Mouse (Mus musculus): ENCODE measurements around the gene Eme1.

Eme1 gene

GRCm38 (mm10) chr11:94646457-94646856 lies 7.3 kb downstream of the Eme1 start:
- no peak for DNase-seq (ENCODE audit: low read depth, low spot score)

GRCm38 (mm10) chr11:94644461-94645219 lies 9.1 kb downstream of the Eme1 start:
- DNase-seq (ENCODE audit: low read depth, low spot score) = no peak

- DNase-seq (ENCODE audit: low read depth, low spot score) = no peak
Observed at GRCm38 (mm10) chr11:94634431-94634830, 19.3 kb downstream of the Eme1 start.

- no peak for DNase-seq (ENCODE audit: low read depth, low spot score)
Observed at GRCm38 (mm10) chr11:94632988-94633387, 20.8 kb downstream of the Eme1 start.

GRCm38 (mm10) chr11:94631969-94632368 lies 21.8 kb downstream of the Eme1 start:
- no peak for DNase-seq (ENCODE audit: low read depth, low spot score)

- peak; percentile 55 for DNase-seq (ENCODE audit: low read depth, low spot score)
Observed at GRCm38 (mm10) chr11:94630199-94631011, 23.4 kb downstream of the Eme1 start.

- DNase-seq (ENCODE audit: low read depth, low spot score) = no peak
Observed at GRCm38 (mm10) chr11:94629884-94630198, 23.9 kb downstream of the Eme1 start.

GRCm38 (mm10) chr11:94629199-94629883 lies 24.4 kb downstream of the Eme1 start, which contains the start of gene Lrrc59:
Gene Lrrc59 (plus strand): TSS chr11:94629767.
- DNase-seq (ENCODE audit: low read depth, low spot score) = peak; percentile 96

- DNase-seq (ENCODE audit: low read depth, low spot score) = no peak
Observed at GRCm38 (mm10) chr11:94622162-94622561, 31.6 kb downstream of the Eme1 start.

GRCm38 (mm10) chr11:94621458-94621852 lies 32.3 kb downstream of the Eme1 start:
- DNase-seq (ENCODE audit: low read depth, low spot score) = peak; percentile 62

GRCm38 (mm10) chr11:94620766-94621457 lies 32.9 kb downstream of the Eme1 start:
- DNase-seq (ENCODE audit: low read depth, low spot score) = peak; percentile 18

GRCm38 (mm10) chr11:94617646-94618045 lies 36.1 kb downstream of the Eme1 start:
- DNase-seq (ENCODE audit: low read depth, low spot score) = no peak

- no peak for DNase-seq (ENCODE audit: low read depth, low spot score)
Observed at GRCm38 (mm10) chr11:94615494-94615893, 38.3 kb downstream of the Eme1 start.

GRCm38 (mm10) chr11:94614603-94615002 lies 39.2 kb downstream of the Eme1 start:
- no peak for DNase-seq (ENCODE audit: low read depth, low spot score)

- DNase-seq (ENCODE audit: low read depth, low spot score) = no peak
Observed at GRCm38 (mm10) chr11:94610744-94611740, 42.7 kb downstream of the Eme1 start.

- DNase-seq (ENCODE audit: low read depth, low spot score) = no peak
Observed at GRCm38 (mm10) chr11:94602356-94602955, 51.3 kb downstream of the Eme1 start.

- DNase-seq (ENCODE audit: low read depth, low spot score) = peak; percentile 75
Observed at GRCm38 (mm10) chr11:94601321-94602281, 52.2 kb downstream of the Eme1 start, which contains the start of gene Acsf2. Gene Acsf2 (minus strand): TSS chr11:94601871.

GRCm38 (mm10) chr11:94600447-94600846 lies 53.3 kb downstream of the Eme1 start:
- DNase-seq (ENCODE audit: low read depth, low spot score) = no peak

Measured in CD4-positive, CD25-positive, alpha-beta regulatory T cell, adult 2 months (primary cell).